Mouse (Mus musculus) bone marrow, adult 2 months (tissue): Measurements from ENCODE around the gene Pml.

Source experiments
- CTCF ChIP-seq: fragments of 200-500 bp; IDR thresholded peaks from 2 replicates; pipeline ENCODE4 v1.5.1; 2011; ENCODE audit warnings: low read length, control low read depth; ENCODE audit not compliant: control insufficient read depth, insufficient read depth
- POLR2A ChIP-seq: fragments of 200-500 bp; IDR thresholded peaks from 2 replicates; pipeline ENCODE4 v1.6.1; 2011; ENCODE audit warnings: low read depth, mild to moderate bottlenecking, control low read depth, low read length, borderline replicate concordance; ENCODE audit not compliant: control insufficient read depth

GRCm38 (mm10) chr9:58228777-58229466, 20.7 kb downstream of the Pml start:
- TF ChIP-seq POLR2A (no peak), CTCF (no peak)
